Mouse (Mus musculus) cerebellum, postnatal 36 days (tissue): ENCODE measurements around the gene Parva.

ENCODE experiments used
- DNase-seq, 2 experiments: peaks; one replicate each; pipeline ENCODE4 v3.0.0; 2021 to 2022; ENCODE audit warnings: mixed read lengths in 2 of 2

The Parva gene

DNA sequence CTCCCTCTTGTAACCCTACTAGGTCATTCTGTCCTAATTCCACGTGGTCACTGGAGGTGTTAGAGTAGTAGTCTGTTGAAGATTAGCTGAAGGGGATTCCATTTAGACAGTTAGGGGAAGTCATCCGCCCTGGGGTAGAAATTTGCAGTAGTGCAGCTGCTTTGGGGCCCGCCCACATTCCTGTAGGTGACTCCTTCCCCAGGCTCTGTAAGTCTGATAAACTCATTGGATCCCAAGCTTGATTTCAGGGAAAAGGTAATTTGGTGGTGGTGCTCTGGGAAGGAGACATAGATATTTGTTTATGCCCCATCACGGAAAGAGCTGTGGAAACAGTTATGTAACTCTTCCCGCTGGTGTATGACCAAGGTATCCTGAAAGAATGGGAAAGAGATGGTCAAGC lies 494 bp upstream of the Parva start:
- no peak for DNase-seq

DNA sequence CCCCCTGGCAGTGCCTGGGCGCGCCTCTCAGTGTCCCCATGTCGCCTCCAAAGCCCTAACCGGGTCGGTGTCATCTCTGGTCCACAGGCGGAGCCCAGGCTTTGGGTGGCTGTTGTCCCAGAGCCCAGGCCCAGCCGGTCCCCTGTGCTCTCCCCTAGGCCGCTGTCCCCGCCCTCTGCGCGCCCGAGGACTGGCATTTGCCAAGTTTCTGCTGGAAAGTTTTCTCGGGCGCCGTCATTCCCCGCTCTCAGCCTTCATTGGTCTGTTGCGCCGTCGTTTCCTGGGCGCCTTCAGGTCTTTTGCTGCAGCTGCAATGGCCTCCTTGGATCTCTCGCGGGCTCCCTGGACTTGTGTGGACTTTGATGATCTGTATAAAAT lies 842 bp downstream of the Parva start:
- peak; percentile 72 to 75 for DNase-seq

DNA sequence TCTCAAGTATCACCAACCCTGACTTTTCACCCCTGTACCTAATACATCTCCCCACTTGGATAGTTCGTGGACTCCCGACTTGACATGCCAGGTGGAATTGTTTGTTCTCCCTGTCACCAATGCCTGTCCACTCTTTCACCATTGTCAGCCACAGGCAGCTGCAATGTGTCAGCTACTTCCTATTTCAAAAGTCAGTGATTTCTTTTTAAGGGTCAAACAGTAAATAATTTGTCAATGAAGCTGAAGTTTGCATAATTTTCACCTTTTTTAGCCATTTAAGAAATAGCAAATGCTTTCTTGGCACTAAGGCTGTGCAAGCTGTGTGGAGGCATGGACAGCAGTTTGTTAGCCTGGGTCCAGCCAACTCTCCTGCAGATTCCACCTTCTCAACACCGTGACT lies 12.5 kb downstream of the Parva start:
- DNase-seq, result no peak

DNA sequence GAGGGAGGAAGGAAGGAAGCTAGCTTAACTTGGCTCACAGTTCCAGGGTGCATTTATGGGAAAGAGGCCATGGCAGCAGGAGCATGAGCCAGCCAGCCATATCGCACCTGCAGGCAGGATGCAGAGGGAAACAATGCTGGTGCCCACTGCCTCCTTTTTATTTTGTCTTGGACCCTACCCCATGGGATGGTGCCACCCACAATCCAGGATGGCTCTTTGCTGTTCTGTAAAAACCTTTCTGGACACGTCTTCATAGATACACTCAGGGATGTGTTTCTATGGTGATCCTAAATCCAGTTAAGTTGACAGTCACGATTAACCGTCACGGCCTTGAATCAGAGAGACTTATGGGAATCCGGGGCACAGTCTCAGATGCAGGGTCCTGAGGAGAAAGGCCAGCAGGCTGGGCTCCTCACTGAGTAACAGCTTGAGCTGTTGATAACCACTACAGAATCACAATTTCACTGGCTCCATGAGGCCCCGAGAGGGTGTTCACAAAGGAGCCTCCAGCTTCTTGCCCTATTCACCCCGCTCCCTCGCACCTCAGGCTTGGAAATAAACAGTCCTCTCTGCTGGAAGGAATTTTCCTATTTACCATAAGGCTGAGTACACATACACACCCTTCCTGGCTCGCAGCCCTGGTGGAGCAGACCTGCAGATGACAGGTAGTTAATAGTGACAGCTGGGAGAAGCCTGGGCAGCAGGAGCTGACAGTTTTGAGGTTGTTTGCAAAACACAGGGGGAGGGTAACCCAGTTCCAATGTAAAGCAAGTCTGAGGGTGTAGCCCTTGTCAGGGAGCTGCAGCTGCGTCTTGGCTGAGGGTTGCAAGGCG lies 17.1 kb downstream of the Parva start:
- peak; percentile 69 to 76 for DNase-seq

DNA sequence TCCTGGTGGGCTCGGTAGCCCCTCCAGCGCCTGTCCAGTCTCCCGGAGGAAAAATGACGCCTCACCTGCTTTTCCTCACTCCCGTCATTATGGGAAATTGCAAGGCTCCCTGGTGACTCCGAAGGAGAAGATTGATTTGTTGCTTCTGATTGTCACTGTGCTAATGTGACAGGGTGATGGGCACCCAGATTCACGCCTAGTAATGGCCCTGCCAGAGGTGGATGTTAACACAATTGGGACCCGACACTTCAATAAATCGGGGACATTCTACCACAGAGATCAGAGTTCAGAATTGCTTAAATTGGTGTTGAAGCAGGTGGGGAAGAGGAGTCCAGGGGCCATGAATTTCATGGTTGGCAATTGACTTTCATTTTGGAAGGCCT lies 17.7 kb downstream of the Parva start:
- no peak for DNase-seq

DNA sequence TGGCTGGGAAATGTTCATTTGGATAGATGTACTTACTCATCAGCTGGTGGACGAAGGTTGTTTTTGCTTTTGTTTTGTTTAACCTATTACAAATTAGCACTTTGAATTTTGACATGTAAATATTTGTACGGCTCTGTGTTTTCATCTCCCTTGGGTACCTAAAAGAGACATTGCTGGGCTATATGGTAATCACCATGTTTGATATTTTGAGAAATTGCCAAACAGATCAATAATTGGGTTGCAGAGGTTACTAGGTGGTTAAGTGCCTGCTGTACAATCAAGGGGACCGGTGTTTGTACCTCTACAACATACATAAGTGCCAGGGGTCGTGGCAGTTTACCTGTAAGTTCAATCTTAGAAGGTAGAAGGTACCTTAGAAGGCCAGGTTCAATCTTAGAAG lies 19.2 kb downstream of the Parva start:
- DNase-seq, result no peak

DNA sequence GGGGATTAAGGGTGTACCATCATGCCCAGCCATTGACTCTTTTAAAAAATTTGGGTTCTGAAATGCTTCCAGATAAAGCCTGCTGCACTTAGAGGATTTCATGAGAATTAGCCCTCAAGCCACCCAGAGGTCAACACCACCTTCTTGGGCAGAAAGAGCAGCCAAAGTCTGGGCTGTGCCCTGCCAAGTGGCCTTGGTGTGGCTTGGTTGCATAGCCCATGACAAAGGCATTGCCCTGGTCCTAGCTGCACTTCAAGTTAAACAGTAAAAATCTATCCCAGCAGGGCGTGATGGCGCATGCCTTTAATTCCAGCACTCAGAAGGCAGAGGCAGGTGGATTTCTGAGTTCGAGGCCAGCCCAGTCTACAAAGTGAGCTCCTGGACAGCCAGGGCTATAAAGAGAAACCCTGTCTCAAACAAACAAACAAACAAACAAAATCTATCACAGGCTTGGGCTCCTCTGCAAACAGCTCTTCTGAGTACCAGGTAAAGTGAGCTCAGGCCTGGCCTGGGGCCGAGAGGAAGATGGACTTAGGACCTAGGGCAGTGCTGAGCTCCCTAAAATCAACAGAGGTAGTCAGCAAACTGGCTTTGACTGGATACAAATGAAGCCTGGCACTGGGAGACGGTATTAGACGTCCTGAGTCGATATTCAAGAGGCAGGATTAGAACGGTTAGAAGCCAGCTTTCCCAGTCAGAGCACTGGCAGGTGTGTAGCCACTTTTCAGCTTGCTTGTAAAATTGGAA lies 22.8 kb downstream of the Parva start:
- no peak for DNase-seq

DNA sequence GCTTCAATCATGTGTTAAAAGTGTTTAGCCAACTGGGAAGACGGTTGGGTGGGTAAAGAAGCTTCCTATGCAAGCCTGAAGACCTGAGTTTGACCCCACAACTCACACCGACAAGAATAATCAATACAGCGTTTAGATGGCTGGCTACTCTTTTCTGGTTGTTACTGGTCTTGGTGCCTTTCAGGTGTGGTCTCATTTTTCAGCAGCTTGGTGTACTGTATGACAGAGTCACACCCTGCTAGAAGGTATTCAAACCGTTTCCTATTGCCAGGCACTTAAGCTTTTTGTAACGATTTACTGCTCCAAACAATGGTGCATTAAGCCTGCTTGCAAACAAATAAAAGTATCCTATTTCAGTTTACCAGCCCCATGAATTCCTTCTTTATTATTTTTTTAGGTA lies 25.2 kb downstream of the Parva start:
- no peak for DNase-seq

DNA sequence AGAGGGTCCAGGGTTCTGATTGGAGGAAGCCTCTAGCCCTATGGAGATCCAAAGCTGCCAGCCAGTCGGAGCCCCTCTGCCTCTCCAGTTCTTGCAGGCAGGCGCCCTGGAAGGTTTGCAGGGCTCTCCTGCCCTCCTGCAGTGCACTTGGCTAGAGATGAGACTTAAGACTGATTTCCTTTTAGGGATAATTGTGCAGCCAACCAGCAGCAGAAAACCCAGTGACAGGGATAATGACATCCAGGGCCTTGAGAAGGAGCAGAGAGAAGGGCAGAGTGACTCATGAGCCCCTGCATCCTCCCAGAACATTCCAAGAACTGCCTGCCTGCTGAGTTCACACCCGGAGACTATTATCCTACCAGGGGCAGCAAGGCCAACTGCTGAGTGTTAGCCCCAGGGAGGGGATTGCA lies 26.5 kb downstream of the Parva start:
- no peak for DNase-seq

DNA sequence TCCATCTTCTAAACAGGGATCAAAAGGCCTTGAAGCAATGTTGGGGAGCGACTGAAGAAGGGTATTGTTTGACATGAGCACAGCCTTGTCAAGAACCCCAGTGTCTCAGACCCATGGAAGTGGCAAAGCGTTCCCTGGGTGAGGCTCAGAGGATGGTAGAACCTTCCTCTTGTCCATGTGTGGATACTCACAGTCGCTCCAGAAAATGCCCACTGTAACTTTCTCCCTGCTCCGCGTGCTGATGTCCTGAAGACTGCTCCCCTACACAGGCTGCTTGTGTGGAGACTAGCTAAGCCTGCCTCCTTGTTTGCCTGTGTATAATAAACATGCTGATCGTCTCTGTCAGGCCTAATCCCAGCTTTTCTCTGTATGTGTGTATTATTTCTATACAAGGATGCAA lies 27.1 kb downstream of the Parva start:
- DNase-seq, result no peak

DNA sequence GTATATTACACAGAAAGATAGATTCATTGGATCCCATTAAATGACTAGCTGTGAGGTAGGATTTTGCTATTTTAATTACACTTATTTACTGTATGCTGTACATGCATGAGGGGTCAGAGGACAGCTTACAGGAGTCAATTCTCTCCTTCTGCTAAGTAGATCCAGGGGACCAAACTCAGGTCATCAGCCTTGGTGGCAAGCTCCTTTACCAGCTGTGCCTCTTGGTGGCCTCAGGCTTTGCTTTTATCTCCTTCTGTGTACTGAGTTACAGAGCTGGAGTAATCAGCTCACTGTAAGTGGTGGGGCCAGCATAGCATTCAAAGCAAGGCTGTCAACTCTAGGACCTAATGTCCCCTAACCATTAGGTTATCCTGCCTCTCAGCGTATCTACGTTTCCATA lies 27.6 kb downstream of the Parva start:
- DNase-seq, result no peak

DNA sequence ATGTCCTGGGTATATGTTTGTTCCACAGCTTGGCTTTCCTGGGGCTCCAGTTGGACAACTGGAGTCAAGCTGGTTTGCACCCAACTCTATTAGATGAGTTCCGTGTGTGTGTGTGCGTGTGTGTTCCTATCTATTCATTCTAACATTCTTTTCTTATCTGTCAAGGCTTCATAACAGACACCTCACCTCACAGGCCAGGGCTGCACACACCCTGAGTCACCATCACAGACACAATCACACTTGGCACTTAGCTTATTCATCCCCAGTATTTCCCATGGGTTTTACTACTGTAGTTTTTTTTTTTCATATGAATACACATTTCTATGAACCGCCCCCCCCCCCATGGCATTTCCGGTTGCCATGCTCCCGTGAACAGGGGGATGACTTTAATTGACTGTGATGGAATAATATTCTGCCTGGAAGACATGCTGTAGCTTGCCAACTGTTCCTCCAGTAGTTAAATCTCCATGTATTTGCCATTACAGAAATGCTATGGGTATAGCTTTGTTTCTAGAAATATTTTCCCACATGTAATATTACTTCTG lies 28.3 kb downstream of the Parva start:
- no peak for DNase-seq

DNA sequence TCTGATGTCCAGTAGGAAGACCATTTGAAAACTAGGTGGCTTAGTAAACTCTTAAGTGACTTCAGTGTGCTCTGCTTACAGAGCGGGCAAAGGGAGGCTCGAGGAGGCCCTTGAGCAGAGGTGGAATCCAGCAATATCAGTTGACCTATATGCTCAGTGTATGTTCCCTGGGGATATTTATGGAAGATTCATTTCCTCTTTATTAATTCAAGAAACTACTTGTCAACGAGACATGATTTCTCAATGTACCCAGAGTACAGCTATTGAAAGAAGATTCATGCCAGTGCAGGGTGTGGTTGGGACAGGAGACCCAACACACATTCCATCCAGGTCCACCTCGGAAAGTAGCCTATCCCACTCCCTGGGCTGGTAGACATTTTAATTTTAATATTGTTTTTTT lies 30.1 kb downstream of the Parva start:
- DNase-seq, result no peak

DNA sequence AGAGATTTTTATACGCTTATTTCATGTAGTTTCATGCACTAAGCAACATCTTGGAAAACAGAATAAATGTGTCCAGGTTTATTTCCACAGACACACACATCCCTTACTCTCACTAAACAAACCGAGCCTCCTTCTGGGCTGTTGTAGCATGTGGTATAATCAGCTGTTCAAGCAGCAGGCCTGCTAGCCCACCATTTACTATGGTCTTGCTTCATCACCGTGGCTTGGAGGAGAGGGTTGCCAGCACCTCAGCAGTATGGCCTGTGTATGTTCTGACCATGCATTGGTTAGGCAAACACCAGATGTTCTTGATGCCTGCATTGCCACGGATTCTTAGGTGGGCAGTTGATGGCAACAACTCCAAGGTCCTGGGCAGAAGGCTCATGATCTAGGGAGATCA lies 30.6 kb downstream of the Parva start:
- no peak for DNase-seq

DNA sequence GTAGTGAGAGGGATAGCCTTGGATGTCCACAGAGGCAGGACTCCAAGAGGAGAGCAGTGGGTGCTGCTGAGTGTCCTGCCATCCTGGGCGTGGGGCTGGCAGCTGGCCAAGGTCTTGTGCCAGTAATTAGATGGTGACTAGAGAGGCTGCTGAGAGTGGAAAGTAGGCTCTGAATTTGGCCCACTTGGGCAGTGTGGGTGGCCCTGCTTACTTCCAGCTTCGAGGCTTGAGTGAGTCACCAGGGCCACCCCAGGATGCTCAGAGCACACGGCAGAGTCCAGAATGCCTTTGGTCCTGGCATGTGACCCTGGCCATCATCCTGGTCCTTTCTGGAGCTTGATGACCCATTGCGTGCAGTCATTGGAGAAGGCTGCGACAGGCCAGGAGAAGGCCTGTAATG lies 31.1 kb downstream of the Parva start:
- peak; percentile 68 to 73 for DNase-seq

DNA sequence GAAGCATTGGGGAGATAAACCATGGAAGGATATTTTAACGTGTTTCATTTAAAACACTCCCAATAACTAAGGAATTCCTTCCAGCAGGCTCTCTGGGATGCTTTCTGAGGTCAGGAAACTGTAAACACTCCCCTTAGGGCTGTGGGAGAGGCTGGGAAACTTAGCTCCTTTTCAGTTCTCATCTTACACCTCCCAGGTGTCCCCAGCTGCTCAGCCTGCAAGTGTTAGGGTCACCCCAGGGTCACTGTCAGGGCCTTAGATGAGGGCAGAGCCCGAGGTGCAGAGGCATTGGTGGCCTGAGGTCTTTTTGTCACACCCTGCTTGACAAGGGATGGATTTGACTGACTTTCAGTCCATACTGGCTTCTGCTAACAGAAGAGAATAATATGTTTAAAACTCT lies 35.8 kb downstream of the Parva start:
- no peak for DNase-seq

DNA sequence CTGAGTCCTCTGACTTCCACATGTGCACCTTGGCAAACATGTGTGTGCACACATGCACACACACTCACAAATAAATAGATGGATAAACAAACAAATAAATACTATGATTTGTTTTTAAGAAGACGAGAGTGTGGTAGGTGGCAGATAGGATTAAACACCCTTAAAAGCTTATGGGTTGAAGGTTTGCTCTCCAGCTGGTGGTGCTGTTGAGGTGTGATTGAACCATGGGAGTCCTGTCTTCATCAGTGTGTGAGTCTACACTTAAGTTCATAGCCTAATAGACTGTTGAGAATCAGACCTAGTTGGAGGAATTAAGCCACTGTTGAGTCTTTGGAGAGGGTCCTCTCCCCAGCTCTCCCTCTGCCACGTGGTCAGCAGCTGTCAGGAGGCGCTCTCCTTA lies 38.6 kb downstream of the Parva start:
- DNase-seq, result no peak

DNA sequence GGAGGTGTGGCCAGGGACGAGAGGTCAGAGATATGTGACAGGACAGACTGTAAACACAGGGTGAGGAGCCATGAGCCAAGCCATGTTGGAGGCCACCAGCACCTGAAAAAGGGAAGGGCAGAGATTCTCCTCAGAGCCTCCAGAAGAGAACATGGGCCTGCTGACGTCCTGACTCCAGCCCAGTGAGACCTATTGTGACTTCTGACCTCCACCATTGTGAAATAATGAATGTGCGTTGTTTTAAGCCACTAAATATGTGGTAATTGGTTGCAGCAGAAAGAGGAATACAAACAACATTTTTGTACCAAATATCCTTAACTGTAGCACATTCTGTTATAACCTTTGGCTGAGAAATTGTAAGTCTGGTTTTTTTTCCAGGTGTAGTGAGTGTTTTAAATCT lies 39.5 kb downstream of the Parva start:
- DNase-seq, result no peak

DNA sequence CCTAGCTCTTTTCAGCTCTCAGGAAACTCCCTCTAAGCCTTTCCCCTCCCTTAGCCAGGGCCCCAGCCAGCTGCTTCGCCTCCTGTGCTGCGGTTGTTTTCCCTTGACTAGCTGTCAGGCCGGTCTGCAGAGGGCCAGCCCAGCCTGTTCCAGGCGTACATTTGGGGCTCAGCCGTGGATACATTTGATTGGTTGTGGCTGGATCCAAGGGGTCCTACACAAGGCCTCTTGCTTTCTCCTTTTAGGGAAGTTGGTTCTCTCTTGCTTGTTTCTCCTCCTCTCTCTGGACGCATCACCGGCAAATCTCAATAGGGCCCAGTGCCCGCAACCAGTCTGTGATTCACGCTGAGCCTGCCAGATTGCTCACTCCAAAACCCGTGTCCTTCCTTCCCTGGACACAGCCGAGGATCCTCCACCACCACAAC lies 40.4 kb downstream of the Parva start:
- peak; percentile 45 to 51 for DNase-seq

DNA sequence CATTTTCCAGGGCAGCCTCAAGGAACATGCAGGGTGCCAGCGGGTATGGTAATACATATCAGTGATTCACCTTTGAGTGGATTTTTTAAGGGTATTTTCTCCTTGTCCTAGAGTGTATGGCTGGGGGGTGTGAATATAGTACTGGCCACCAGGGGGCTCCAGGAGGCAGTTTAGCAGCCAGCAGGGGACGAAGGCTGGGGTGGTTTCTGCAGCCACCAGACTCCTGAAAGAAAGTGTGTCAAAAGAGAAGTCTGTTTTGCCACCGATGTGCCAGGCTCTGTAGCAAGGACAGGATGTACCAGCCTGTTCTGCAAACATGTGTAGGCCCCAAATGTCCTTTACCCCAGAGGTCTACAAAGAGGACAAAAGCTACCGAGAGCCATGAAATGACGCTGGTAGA lies 42.5 kb downstream of the Parva start:
- peak; percentile 77 to 81 for DNase-seq

DNA sequence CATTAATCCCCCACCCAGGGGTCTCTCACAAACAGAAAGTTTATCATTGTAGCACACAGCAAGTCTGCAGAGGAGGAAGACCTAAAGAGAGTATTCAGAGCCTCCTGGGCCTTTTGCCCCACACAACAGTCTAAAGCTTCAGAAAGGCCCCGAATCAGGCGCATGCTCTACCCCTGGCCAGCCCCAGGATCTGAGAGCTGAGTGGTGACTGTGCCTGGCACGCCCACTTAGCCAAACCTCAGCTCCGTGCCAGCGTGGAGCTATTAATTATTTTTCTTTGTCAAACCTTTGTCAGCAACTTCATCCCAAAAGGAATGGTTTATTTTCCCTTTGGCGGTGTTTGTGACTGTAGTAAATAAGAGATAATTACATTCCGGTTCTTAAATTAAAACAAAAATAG lies 44.0 kb downstream of the Parva start:
- no peak for DNase-seq

DNA sequence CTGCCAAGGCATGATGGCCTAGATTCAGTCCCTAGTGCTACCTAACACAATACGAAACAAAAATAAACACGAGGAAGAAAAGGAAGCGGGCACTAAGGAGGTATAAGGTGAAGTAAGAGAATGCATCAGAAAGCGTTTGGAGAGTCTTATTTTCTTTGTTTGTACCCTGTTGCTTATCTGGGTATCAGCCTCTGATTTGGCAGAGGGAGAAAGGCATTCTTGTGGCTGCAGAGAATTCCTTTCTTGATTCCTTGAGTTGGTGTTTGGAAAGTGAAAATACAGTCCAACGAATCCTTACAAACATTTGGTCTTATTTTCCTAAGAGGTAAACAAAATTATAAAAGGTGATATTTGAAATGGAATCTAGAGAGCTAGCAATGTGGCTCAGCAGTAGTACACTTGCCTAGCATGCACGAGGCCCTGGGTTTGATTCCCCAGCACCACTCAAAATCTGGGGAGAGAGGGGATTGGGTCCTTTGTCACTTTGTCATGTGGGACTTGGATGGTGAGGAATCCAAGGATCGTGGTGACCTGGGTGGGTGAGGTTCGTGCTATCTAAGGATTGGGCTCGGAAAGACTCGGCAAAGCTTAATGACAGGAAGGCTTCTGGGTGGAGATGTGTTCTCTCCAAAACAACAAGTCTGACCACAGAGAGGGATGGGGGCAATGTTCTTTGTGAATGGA lies 44.9 kb downstream of the Parva start:
- no peak for DNase-seq

DNA sequence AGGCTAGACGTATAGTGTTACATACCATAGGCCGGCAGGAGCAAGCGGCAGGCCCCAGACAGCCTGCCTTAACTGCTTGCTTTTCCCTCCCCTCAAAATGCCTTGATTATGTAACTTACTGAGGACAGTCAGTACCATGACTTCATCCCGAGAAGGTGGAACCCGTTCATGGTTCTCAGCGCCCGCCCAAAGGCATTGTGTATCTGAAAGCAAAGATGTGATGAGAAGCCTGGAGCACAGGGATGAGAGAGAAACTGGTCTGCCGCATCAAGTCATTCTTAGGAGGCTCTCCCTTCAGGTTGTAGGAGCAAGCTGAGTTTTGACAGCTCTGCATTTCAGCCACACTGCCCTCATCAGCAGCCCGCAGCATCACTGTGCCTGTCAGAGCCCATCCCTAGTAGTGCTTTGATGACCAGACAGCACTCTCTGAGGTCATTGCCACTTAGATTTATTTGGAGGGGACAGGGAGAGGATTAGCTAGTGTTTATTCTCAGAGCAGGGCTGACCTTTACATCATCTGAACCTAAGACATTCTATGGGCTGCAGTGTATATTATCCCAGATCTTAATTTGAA lies 45.5 kb downstream of the Parva start:
- no peak for DNase-seq
